26 mouse cellular contexts compared by ENCODE assay signal in the genomic region with DNA sequence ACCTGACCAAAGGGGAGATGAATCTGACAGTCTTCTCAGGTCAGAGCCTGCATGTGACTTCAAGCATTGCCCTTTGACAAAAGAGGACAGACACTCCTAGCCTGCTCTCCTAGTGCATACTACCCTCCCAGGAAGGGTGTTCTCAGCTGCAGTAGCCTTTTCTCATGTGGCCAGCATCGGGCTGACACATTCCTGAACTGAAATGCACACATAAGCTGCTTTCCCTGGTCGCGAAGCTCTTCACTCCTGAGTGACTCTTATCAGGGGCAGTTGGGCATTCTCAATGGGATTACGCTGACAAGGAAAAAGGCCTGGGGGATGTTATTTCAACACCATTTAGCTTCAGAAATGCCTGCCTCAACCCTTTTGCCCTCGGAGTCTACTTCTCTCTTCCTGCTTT.
DNase-seq lines count a peak whose midpoint lies in the region; ATAC-seq and TF ChIP-seq lines count a peak whose summit lies in the region.
"Had no signal": no experiment of that assay in that cellular context is flagged by ENCODE, and none has a peak within 500 bp of the region (broad histone marks: within the 10 kb centered on the region; RNA-seq: fewer than 3 reads in every experiment).

No protein-coding gene starts in this region.

- TF ChIP-seq CTCF in heart, adult 2 months (IDR thresholded peaks at IDR 0.05), result no peak

- H3K9ac ChIP-seq in heart, adult 2 months (ENCODE audit: low read depth, low read length), result no peak overlapping the region
- no peak overlapping the region for H3K9ac ChIP-seq in heart, embryonic 15.5 days
- H3K9ac ChIP-seq: hindbrain, embryonic 13.5 days; liver, embryonic 12.5 days; liver, postnatal 0 days had no signal

- peak; percentile 85 for DNase-seq in heart, embryonic 10.5 days (ENCODE audit: low spot score)
- no peak for DNase-seq in heart, adult 2 months
- no peak for DNase-seq in heart, postnatal 4 days
- DNase-seq in lung, postnatal 36 days, result peak; percentile 9
- DNase-seq in lung, postnatal 14 days, result no peak
- DNase-seq in retina, postnatal 1 day, result peak; percentile 49
- DNase-seq: adrenal gland, postnatal 25 days; cerebellum, adult 11-12 months; cerebellum, adult 9-11 months; gastrocnemius, postnatal 10 days; kidney, adult 8-10 months; kidney, postnatal 4 days; left cerebral cortex, postnatal 4 days; liver, postnatal 0 days; right cerebral cortex, postnatal 4 days; thymus, adult 2 months; thymus, postnatal 36 days had no signal

- H3K4me3 ChIP-seq in heart, embryonic 10.5 days, result peak overlapping the region; percentile 18; the same call in 1 of the 2 replicates
- no peak overlapping the region for H3K4me3 ChIP-seq in heart, adult 2 months
- H3K4me3 ChIP-seq in heart, embryonic 15.5 days, result no peak overlapping the region
- H3K4me3 ChIP-seq: erythroblast, embryonic 14.5 days; hindbrain, embryonic 13.5 days; liver, embryonic 12.5 days had no signal

- TF ChIP-seq POLR2A in heart, adult 2 months (IDR thresholded peaks at IDR 0.05; ENCODE audit: insufficient read depth, low read depth, low read length), result no peak

- no peak overlapping the region for H3K4me2 ChIP-seq in heart, embryonic 15.5 days
- H3K4me2 ChIP-seq: hindbrain, embryonic 13.5 days; liver, embryonic 12.5 days had no signal

- ATAC-seq in heart, embryonic 15.5 days (replicated peaks; ENCODE audit: insufficient number of reproducible peaks, insufficient read depth, low FRiP score, low read depth), result no peak; the same call in 1 of the 2 replicates
- ATAC-seq: CD4-positive, CD25-positive, alpha-beta regulatory T cell, adult 4 months; forebrain, embryonic 16.5 days; intestine, embryonic 16.5 days; liver, embryonic 12.5 days; liver, postnatal 0 days; midbrain, embryonic 16.5 days had no signal

- no peaks in the 10 kb centered on the region for H3K9me3 ChIP-seq in heart, embryonic 10.5 days
- H3K9me3 ChIP-seq in heart, embryonic 15.5 days (replicated peaks), result no peaks in the 10 kb centered on the region
- H3K9me3 ChIP-seq: hindbrain, embryonic 13.5 days; liver, embryonic 12.5 days had no signal

- peak overlapping the region; percentile 56 for H3K27ac ChIP-seq in heart, embryonic 10.5 days
- H3K27ac ChIP-seq in heart, adult 2 months, result no peak overlapping the region
- peak overlapping the region; percentile 53 for H3K27ac ChIP-seq in heart, embryonic 15.5 days
- H3K27ac ChIP-seq: hindbrain, embryonic 13.5 days; kidney, postnatal 0 days; liver, embryonic 12.5 days had no signal

- WGBS in heart, embryonic 10.5 days, result 25% methylated on average over 5 of the region's 5 CpGs
- 41% methylated on average over 5 of the region's 5 CpGs for WGBS in heart, adult 2 months
- WGBS in heart, embryonic 15.5 days, result 32% methylated on average over 5 of the region's 5 CpGs

- H3K4me1 ChIP-seq in heart, embryonic 10.5 days, result peaks cover 30% of the 10 kb centered on the region
- no peaks in the 10 kb centered on the region for H3K4me1 ChIP-seq in heart, adult 2 months (ENCODE audit: control insufficient read depth, insufficient read depth, low read length)
- H3K4me1 ChIP-seq in heart, embryonic 15.5 days (replicated peaks), result peaks cover 9% of the 10 kb centered on the region
- H3K4me1 ChIP-seq: hindbrain, embryonic 13.5 days; liver, embryonic 12.5 days had no signal

- H3K36me3 ChIP-seq in heart, embryonic 10.5 days, result peaks cover 8% of the 10 kb centered on the region
- no peaks in the 10 kb centered on the region for H3K36me3 ChIP-seq in heart, adult 2 months (ENCODE audit: control insufficient read depth, insufficient read depth, low read length)
- H3K36me3 ChIP-seq in heart, embryonic 15.5 days, result no peaks in the 10 kb centered on the region
- H3K36me3 ChIP-seq: hindbrain, embryonic 13.5 days had no signal

- TF ChIP-seq EP300 in heart, adult 2 months (IDR thresholded peaks at IDR 0.05; ENCODE audit: insufficient read depth, low read depth, low read length), result no peak

- H3K79me2 ChIP-seq in heart, adult 2 months (replicated peaks; ENCODE audit: control insufficient read depth, insufficient read depth, low read length), result no peaks in the 10 kb centered on the region

- intact Hi-C loops in heart, adult 2 months (cut with DNase I), result loop anchor here (5.0 kb wide), 1 partner anchor 49 kb away; no protein-coding TSS in a partner anchor

- H3K27me3 ChIP-seq in heart, embryonic 10.5 days (ENCODE audit: insufficient read depth, poor library complexity, severe bottlenecking), result no peaks in the 10 kb centered on the region
- no peaks in the 10 kb centered on the region for H3K27me3 ChIP-seq in heart, adult 2 months (ENCODE audit: control insufficient read depth, insufficient read depth, low read length)
- H3K27me3 ChIP-seq in heart, embryonic 15.5 days, result no peaks in the 10 kb centered on the region
- H3K27me3 ChIP-seq: hindbrain, embryonic 13.5 days; liver, embryonic 12.5 days had no signal

Comparison
In these comparisons a context has a peak if more than half of its experiments do, and no peak if none do; other contexts are left out.
1. DNase-seq: peak in heart, embryonic 10.5 days (single experiment), lung, postnatal 36 days (single experiment) and retina, postnatal 1 day (single experiment); none in heart, adult 2 months (0 of 2), heart, postnatal 4 days (single experiment) and lung, postnatal 14 days (single experiment).